Mouse (Mus musculus) layer of hippocampus, adult 8-10 months (tissue): ENCODE data around the gene Pigt. TPM values are rescaled to one million over a fixed set of nuclear protein-coding genes. Genes with fewer than 3 reads are reported as not detected.

Source experiments
- DNase-seq, 2 experiments: peaks; one replicate each; pipeline ENCODE4 v3.0.0; 2022; ENCODE audit warnings: low spot score in 2 of 2
- total RNA-seq, 4 experiments: library from RNA; stranded (reverse); gene quantifications; 2 replicates each; pipeline ENCODE4 v1.2.4; 2022

The Pigt gene
- total RNA-seq: 10 to 100 TPM; 75.4 to 90.5 (median 81.6) TPM

GRCm38 (mm10) chr2:164496847-164497690 is at the start of gene Pigt:
Gene Pigt (plus strand): TSS chr2:164497520.
- DNase-seq: peak; percentile 81 to 84

GRCm38 (mm10) chr2:164448140-164448539 is 49.2 kb upstream of the Pigt start:
- no peak for DNase-seq

- DNase-seq: no peak
Measured at GRCm38 (mm10) chr2:164448921-164449320, 48.4 kb upstream of the Pigt start.

GRCm38 (mm10) chr2:164449341-164450042 is 47.8 kb upstream of the Pigt start:
- no peak for DNase-seq

DNA sequence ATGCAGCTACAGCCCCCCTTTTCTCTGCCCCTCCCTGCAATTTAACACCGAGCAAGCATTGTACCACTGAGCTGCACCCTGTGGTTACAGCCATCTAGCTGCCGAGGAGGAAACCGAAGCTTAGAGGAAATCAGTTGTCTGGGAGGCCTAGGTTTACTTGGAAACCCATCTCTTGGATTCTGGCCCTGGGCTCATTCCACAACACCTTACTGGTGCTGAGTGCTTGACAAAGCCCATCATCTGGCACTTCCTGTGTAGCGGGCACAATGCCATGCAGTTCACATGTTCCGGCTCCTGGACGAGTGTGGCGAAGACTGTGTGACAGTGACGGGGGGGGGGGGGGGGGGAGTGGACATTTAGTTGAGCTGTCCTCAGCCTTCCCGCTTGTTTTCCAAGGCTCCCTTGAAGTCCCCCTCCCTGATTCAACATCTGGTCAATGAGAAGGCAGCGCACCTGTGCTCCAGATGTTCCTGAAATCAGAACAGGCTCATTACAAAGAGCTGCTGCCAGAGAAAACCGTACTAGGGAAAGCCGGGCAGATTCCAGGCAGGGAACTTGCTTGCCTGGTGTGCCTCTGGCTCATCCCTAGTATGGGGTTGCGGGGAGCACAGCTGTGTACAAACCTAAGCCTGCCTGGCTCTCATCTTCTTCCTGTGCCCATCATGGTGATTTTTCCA is 45.2 kb upstream of the Pigt start:
- no peak for DNase-seq

- DNase-seq: no peak
Measured at GRCm38 (mm10) chr2:164453047-164453757, 44.1 kb upstream of the Pigt start.

DNA sequence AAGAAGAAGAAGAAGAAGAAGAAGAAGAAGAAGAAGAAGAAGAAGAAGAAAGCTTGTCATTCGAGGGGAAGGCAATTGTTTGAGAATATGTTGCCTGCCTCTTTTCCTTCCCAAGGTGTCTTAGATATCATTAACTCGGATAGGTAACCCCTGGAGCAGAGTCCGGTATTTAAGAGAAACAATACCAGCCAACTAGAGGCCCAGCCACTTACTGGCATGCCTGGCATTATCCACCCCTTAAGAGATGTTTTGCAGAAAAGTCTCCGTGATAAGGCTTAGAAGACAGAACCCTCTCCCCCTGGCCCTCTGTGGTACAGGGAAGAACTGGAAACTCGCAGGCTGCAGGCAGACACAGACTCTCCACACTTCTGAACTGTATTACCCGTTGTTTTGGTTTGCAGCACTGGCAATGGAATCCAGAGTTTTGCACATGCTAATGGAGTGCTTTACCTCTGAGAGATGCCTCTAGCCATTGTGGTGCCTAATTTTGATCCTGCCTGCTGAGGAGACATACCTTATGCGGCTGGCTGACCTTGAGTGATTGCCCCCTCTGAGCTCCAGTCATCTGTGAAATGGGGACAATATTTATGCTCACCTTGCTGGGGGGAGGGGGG is 43.3 kb upstream of the Pigt start:
- DNase-seq: no peak

GRCm38 (mm10) chr2:164454846-164455245 is 42.5 kb upstream of the Pigt start:
- peak; percentile 59 to 70 for DNase-seq

GRCm38 (mm10) chr2:164455421-164456190 is 41.7 kb upstream of the Pigt start:
- DNase-seq: no peak

DNA sequence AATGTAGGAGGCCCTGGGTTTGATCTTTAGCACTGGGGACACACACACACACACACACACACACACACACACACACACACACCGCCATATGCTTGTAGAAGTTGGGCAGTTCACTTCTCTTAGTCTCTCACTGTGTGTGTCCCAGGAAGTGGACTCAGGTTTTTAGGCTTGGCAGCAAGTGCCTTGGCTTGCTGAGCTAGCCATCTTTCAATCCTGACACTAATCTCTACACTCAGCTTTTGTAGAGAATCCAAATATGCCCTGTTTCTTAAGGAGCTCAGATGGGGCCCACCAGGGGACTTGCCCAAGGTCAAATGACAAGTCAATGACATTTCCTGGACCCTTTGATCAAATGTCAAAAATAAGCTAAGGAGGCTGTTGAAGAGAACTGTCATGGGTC is 40.9 kb upstream of the Pigt start:
- no peak for DNase-seq

- DNase-seq: peak; percentile 43 to 51
Measured at GRCm38 (mm10) chr2:164456864-164457300, 40.4 kb upstream of the Pigt start, which contains the start of gene Sys1. Gene Sys1 (plus strand): TSS chr2:164456964.

DNA sequence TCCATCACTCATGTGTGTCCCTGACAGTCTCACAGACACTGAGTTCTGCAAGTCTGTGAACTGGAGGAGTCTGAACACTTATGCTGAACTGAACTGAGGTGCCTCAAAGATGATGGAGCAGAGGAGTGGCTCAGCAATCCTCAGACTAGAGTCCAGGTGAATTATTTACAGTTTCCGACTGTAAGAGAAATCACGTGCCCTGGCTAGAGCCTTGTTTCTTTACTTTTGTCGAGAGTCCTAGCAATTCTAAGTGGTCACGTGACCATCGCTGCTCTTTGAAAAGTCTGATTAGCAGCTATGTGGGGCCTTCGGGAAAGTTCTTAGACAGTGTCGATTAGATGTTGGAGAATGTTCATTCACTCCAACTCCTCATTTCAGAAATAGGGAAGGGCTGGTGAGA is 39.4 kb upstream of the Pigt start:
- DNase-seq: no peak

DNA sequence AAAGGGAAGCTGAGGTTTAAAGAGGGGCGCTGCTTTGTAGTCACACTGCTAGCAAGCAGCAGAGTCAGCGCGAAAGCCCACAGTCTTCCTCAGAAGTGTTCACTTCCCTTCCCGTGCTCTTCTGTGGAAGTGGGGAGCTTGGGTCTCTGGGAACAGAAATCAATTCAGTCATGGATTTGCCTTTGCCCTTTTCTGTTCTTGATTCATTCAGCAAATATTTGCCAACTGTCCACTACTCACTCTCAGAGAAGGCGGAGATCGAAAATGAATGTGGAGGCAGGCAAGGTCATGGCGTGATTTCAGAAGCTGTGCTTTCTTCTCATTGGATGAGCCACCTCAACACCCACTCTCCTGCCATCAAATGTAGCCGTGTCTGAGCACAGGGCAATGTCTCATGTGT is 38.8 kb upstream of the Pigt start:
- no peak for DNase-seq

- DNase-seq: peak; percentile 97 to 98
Measured at GRCm38 (mm10) chr2:164460745-164461551, 36.4 kb upstream of the Pigt start, which contains the start of gene Gm20458. Gene Gm20458 (plus strand): TSS chr2:164460967.

DNA sequence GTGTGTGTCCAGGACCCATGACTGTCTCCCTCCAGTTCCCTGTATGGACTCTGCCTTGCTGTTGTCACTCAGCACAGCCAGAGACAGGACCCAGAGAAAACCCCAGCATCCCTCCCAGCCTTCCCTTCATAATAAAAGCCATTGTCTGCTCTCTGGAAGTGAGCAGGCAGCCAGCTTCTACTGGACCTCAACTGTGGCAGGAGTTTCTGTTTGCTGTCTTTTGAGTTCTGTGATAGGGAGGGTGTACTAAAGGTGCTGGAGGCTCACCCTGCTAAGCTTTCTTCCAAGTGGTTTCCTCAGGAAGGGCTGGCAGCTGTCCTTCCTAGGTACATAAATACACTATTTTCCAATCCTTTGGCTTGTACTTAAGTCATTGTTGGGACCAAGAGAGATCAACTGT is 32.2 kb upstream of the Pigt start:
- DNase-seq: no peak

DNA sequence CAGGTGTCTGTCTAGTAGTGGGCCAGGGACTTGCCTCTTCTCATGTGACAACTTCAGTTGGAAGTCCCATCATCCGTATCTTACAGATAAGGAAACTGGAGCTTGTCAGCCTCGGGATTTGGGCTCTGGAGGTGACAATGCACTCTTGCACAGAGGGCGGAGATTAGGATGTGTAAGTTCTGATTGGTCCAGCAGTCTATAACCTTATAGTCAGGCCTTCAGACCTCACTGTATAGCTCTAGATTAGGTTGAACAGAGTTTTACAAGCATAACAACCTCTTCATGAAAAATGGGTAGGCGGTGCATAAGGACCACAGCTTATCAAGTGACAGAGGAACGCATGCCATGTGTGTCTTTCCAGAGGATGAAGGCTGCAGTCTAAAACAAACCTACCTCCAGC is 30.5 kb upstream of the Pigt start:
- DNase-seq: no peak

DNA sequence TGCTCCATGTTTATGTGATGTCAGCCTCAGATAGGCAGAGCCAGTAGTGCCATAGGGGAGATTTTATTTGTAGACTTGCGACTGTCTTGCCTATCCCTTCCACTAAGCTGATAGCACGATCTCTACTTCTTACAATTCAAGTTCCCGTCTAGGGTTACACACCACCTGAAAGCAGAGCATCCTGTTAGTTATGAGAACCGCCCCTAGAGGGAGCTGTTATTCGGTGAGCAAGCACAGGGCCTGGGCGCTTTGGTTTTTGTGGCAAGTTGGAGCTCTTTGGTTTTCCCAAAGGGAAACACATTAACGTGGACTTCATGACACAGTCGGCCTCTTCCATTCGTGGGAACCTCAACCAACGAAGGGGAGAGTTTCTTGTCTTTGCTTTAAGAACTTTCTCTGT is 27.1 kb upstream of the Pigt start:
- DNase-seq: peak in 1 of 2 experiments; percentile 44

DNA sequence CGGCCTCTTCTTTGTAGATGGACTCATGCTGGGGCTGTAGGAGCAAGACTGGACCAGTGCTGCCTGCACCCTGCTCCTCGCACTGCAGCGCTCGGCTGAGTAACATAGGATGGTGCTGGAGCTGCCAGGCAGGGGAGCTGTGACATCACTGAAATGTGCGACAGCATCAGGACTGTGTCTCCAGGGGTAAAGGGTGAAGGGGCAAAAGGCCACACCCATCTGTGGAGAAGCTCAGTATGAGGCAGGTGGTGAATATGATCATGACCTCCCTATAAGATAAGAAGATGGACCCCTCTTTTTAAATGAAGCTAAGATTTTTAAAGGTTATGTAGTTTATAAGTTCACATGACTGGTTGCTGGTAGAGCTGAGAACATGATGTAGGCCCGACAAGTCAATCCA is 23.7 kb upstream of the Pigt start, which contains the start of gene Trp53tg5:
Gene Trp53tg5 (minus strand): TSS at position 101 of the 400 bp plus-strand sequence.
- no peak for DNase-seq

DNA sequence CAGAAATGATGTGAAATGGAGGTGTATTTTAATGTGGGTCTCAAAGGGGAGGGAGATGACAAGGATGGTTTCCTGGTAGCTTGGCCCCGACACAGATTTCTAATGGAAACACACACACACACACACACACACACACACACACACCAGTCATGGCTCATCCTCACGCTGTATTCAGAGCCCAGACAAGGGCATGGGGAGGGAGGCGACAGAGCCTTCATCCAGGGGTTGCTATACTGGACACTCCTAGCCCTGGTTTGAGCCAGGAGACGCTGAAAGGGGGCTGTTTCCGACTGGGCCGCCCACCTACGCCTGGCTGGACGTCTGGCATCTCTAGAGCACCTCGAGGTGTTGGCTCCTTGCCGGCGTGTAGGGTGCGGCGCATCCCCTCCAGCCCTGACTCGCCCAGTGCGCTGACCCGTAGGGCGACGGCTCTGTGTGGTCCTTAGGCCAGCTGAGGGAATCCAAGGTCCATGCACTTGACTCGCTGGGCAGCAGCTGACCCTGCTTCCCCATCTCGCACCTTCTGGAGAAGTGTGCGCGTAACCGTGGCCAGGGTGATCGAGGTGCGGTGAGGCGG is 11.6 kb upstream of the Pigt start, which contains the start of gene Dbndd2:
Gene Dbndd2 (plus strand): TSS at position 426 of the 577 bp plus-strand sequence.
- DNase-seq: no peak
